Mouse (Mus musculus): ENCODE results near the gene St6galnac5.

The St6galnac5 gene

DNA sequence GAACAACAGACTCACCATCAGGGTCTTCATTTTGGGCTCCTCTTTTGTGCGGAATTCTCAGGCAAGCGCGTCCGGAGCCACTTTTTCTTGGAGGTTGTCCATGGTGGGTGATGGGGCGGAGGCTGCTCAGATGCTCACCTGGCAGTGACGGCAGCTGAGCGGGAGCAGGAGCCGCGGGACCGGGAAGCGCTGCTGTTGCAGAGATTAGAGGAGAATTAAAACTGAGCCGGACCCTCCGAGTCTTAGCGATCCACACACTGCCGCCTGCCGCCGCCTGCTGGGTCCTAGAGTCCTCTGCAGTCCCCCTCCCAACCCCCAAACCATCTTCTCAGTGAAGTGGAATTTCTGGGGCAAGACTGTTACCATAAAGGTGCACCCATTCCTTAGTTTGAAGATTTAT lies at the start of gene St6galnac5:
TSS of gene St6galnac5 (minus strand) at position 259 of the 400 bp plus-strand sequence.
- in situ Hi-C loops (cut with MboI; ENCODE audit: unreplicated experiment in 2 of 2), result no loop called here

- in situ Hi-C loops (cut with MboI; ENCODE audit: unreplicated experiment in 2 of 2), result no loop called here
These were observed 48.7 kb upstream of the St6galnac5 start for GRCm38 (mm10) chr3:153030756-153031155.

DNA sequence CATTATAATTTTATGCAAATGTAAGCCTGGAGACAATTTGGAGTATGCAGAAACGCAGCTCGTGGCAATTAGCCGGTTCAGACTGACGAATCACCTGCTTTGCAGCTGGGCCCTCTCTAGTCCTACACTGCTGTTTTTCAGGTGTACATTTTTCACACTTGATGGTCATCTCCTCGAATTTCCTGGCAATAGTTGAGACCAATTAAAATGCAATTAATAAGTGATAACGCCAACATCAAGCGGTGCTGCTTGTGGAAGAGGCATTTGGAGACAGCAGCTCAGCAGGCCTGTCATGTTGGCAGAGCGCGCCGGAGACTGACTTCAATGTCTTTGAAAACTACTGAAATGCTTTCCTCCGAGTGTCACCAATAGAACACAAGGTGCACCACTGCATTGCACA lies 42.0 kb upstream of the St6galnac5 start:
- in situ Hi-C loops (cut with MboI; ENCODE audit: unreplicated experiment in 2 of 2), result no loop called here

- in situ Hi-C loops (cut with MboI; ENCODE audit: unreplicated experiment in 2 of 2), result no loop called here
These were observed 36.0 kb upstream of the St6galnac5 start for GRCm38 (mm10) chr3:153018051-153018450.

GRCm38 (mm10) chr3:153016355-153016754 lies 34.3 kb upstream of the St6galnac5 start:
- in situ Hi-C loops (cut with MboI; ENCODE audit: unreplicated experiment in 2 of 2), result no loop called here

DNA sequence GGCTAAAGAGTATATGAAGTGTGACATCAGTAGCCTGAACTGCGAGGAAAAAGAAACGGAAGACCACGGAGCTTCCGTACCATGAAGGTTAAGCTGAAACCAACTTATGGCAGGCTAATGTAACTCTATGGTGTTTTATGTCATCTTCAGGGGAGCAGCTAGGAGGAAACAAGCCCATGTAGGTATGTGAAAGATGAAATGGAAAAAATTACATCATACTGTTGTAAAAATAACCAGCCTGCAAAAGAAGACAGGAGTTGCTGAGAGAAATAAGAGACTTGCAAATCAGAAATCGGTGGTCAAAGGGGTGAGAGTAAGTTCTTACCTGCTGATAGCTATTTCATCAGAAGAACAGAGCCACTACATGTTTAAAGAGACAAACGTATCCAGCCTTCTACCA lies 24.8 kb upstream of the St6galnac5 start:
- in situ Hi-C loops (cut with MboI; ENCODE audit: unreplicated experiment in 2 of 2), result no loop called here

- in situ Hi-C loops (cut with MboI; ENCODE audit: unreplicated experiment in 2 of 2), result no loop called here
These were observed 16.9 kb upstream of the St6galnac5 start for GRCm38 (mm10) chr3:152998901-152999300.

DNA sequence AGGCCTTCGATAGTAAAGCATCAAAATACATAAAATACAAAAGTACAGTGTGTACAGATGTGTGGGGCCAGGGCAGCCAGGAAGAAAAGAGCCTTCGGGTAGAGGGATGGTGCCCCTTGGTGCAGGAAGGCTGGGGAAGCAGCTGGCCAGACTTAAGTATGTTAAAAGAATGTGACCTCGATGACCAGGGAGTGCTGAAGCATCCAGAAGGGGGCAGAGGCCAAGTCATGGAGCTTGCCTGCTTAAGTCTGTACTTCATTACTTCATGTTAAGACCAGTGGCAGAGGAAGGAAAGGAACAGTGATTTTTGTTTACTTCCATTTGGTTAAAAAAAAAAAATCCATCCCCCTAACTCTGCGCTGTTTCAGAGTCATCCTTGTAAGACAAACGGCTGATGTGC lies 16.1 kb upstream of the St6galnac5 start:
- in situ Hi-C loops (cut with MboI; ENCODE audit: unreplicated experiment in 2 of 2), result no loop called here

- in situ Hi-C loops (cut with MboI; ENCODE audit: unreplicated experiment in 2 of 2), result no loop called here
These were observed 11.6 kb upstream of the St6galnac5 start for GRCm38 (mm10) chr3:152993608-152994007.

DNA sequence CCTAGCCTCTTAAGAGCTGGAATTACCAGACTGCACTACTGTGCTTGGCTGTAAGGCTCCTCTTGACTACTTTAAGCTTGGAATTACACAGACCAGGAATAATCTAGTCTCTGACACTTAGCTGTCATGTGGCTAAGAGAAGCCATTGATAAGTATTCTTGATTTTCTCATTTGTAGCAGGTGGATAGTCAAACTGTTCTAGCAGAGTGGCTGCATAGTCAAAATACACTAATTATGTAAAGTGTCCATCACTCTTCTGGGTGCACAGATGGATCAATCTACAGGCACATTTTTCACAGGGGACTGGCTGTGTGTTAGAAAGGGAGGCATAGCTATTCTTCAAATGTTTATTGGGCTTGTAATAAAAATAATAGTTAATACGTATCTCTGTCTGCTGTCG lies 8.7 kb upstream of the St6galnac5 start:
- in situ Hi-C loops (cut with MboI; ENCODE audit: unreplicated experiment in 2 of 2), result no loop called here

DNA sequence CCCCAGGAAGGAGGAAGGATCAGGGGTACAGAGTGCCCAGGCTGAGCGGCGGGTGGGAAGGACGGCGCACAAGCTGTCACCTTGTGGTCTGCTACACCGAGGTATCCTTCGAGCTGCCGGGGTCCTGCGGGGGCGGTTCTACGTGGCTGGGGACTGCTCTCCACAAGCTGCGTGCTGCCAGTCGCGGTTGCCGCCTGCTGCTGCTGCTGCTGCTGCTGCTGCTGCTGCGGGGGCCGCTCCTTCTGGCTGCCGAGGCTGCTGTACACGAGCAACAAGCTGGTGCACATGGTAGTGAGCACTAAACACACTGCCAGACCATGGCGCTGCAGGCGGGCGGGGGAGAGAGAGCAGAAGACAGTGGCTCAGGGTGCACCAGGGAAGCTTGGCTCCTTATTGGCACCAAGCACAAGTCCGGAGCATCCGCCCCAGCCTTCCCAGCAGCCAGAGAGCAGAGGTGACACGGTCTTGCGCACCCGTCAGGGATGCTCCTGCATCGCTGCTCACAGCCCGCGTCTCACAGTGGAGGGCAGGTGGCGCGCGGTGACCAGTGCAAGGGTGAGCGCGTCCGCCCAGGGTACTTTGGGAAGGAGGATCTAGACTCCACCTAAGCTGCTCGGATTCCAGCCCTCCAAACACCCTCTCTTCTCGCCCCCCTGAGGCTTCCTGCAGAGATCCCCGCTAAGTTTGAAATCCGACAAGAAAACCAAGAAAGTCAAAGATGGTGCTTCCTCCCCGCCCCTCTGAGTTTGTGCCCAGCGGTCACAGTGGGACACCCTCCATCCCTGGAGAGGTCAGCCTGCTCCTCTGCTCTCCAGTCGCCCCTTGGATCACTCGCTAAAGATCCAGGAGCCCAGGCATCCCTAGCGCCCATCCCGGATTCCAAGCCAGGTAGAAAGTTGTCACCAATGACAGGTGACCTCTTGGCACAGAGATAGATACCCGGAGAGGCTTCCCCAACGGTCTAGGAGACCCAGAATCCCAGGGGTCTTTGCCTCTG lies 770 bp downstream of the St6galnac5 start:
- in situ Hi-C loops (cut with MboI; ENCODE audit: unreplicated experiment in 2 of 2), result no loop called here

DNA sequence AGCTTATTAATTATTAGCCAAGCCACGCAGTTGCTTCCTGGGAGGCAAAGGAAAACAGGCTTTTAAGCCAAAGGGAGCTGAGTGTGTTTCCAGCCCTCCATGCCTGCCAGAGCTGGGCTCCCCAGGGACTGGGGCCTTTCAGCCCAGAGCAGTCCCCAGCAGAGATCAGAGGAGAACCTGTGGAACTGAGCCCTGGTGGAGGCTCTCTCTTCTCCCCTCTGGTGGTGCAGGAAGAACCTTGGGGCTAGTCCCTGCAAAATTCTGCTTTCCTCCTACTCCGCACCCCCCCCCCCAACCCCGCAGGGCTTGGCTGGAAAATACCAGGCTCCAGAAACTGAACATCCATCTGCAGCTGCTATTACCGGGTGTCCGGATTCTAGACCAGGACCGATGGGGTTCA lies 1.6 kb downstream of the St6galnac5 start:
- in situ Hi-C loops (cut with MboI; ENCODE audit: unreplicated experiment in 2 of 2), result no loop called here

GRCm38 (mm10) chr3:152979481-152980092 lies 2.5 kb downstream of the St6galnac5 start:
- in situ Hi-C loops (cut with MboI; ENCODE audit: unreplicated experiment in 2 of 2), result no loop called here

DNA sequence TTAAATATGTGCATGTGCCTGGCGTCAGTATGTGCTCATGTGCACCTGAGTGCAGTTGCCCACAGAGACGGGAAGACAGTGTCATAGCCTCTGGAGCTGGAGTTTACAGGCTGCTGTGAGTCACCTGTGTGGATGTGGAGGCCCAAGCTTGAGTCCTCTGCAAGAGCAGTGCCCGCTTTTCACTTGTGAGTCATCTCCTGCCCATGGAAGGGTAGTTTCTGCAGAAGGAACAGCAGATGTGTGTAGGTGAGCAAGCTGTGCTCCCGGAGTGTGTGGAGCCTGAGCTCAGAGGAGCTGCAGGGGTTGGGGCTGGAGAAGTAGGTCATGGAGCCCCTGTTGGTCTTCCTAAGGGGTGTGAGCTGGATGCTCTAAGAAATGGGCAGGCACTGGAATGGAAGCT lies 10.7 kb downstream of the St6galnac5 start:
- in situ Hi-C loops (cut with MboI; ENCODE audit: unreplicated experiment in 2 of 2), result no loop called here

DNA sequence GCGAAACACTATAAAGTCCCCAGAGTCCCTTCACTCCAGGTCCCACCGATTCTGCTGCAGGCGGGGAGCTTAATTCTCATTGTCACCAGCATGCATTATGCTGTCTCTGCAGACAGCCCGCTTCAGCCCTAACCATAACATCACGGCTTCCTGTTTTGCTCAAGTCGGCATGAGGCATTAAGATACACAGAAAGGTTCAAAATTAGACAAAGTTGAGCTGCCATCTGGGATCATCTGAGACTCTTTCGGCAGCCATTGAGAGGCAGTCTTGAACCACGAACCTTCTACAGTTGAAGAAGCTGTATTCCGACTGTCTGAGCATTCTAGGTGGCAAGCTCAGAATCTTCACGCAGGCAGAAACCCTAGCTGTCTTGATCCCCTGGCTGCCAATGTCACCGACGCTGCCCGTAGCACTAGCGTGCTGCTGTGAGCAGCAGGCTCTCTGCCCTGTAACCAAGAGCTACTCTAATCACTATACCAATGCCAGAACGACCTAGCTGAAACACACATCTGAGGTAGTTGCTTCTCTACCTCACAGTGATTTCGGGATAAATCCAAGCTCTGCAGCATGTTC lies 12.2 kb downstream of the St6galnac5 start:
- in situ Hi-C loops (cut with MboI; ENCODE audit: unreplicated experiment in 2 of 2), result loop anchor here in 1 of 2 experiments (10.0 kb wide), 1 partner anchor 175 kb away; no protein-coding TSS in a partner anchor

DNA sequence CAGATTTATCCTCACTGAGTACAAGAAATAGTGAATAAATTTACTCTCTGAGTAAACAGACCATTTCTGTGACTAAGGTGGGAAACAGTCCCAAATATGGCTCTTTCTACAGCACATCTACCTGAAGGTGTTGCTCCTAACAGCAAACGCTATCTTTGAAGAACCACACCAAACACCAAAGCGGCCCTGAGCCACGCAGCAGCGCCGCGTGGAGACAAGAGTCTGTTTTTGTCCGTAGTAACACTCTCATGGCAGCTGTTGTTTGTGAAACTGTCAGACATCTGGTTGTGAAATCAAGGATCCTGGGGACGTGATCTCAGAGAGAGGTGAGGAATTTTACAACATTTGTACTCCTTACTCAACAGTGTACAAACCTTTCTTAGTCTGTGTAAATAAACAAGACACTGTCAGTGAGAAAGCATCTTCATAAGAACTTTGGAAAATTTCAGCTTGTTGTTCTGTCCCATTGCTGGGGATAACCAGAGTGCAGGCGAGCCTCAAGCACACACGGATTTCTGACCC lies 20.1 kb downstream of the St6galnac5 start:
- in situ Hi-C loops (cut with MboI; ENCODE audit: unreplicated experiment in 2 of 2), result loop anchor here in 1 of 2 experiments (10.0 kb wide), 1 partner anchor 167 kb away; no protein-coding TSS in a partner anchor

DNA sequence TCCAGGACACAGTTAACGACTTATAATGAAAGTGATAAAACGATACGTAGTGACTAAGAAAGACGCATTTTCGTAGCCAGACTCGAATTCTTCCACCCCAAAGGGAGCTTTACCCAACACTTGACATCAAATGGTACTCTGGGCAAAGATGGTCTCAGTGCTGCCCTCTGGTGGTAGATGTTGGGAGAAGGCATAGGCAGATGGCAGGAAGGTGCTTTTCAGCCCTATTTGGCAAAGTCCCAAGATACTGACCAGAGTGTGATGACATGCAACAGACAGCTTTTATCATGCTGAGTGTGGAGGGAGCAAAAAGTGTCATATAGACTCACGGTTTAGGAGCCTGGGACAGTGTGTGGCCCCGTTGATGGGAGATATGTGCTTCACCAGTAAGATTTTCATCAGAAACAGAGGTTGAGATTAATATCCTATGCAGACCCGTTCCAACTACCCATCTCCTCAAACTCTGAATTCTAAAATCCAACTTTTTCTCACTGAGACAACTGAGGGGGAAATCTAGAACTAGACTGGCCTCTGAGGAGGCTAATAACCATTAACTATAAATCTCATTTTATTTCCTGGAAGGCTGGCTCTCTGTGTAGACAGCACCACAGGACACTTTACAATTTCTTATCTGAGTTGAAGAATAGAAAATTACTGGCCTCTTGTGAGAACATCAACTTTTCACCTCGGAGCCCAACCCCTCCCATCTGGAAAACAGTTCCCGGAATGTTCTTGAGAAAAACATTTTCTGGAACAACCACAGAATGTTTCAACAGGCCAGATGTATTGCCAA lies 23.5 kb downstream of the St6galnac5 start:
- in situ Hi-C loops (cut with MboI; ENCODE audit: unreplicated experiment in 2 of 2), result loop anchor here in 1 of 2 experiments (10.0 kb wide), 1 partner anchor 174 kb away; no protein-coding TSS in a partner anchor

GRCm38 (mm10) chr3:152956771-152957170 lies 25.3 kb downstream of the St6galnac5 start:
- in situ Hi-C loops (cut with MboI; ENCODE audit: unreplicated experiment in 2 of 2), result loop anchor here in 1 of 2 experiments (10.0 kb wide), 1 partner anchor 172 kb away; no protein-coding TSS in a partner anchor

DNA sequence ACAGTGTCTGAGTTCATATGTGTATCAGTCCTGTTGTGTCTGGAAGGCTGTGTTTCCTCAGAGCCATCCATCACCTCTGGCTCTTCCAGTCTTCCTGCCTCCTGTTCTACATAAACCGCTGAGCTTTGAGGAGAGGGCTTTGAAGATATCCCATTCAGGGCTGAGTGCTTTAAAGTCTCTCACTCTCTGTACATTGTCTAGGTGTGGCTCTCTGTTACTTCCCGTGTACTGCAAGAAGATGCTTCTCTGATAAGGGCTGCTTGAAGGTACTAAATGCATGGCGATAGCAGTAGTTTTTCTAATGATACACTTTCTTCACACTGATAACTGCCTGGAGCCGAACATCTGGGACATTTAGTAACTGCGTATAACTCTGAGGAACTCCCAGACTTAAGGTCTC lies 26.0 kb downstream of the St6galnac5 start:
- in situ Hi-C loops (cut with MboI; ENCODE audit: unreplicated experiment in 2 of 2), result loop anchor here in 1 of 2 experiments (10.0 kb wide), 1 partner anchor 171 kb away; no protein-coding TSS in a partner anchor
